Mouse (Mus musculus): ENCODE measurements around the gene Stim2. TPM values are rescaled to one million over a fixed set of nuclear protein-coding genes. Genes with fewer than 3 reads are reported as not detected.
A peak's percentile ranks its signal among the peaks of the same experiment; 100 is the strongest.

The Stim2 gene
- polyA plus RNA-seq, 1 experiment from 2014 or later, result 14.0 TPM

- Histone ChIP-seq H3K27me3 (ENCODE audit: control insufficient read depth, insufficient read depth, low read length) (no peaks in the 10 kb centered on the region), H3K9me3 (ENCODE audit: control insufficient read depth, low read length) (no peaks in the 10 kb centered on the region), H3K9ac (ENCODE audit: low read length) (no peak overlapping the region), H3K4me2 (replicated peaks; ENCODE audit: low read depth) (no peak overlapping the region), H3K36me3 (ENCODE audit: control insufficient read depth, insufficient read depth, low read length) (no peaks in the 10 kb centered on the region), H3K4me3 (ENCODE audit: low read depth, low read length) (no peak overlapping the region), H3K27ac (replicated peaks) (no peak overlapping the region), H3K4me1 (replicated peaks; ENCODE audit: control insufficient read depth, insufficient read depth) (no peaks in the 10 kb centered on the region)
- ATAC-seq (ENCODE audit: low FRiP score, low TSS enrichment), result no peak
- no peak for DNase-seq (ENCODE audit: low spot score)
- TF ChIP-seq CTCF (IDR thresholded peaks at IDR 0.05; ENCODE audit: low read depth) (no peak), EP300 (optimal IDR thresholded peaks at IDR 0.05) (no peak)
- WGBS, result 62% methylated on average over 6 of the region's 6 CpGs
Observed at GRCm38 (mm10) chr5:53996822-53997221, 1.5 kb upstream of the Stim2 start.

DNA sequence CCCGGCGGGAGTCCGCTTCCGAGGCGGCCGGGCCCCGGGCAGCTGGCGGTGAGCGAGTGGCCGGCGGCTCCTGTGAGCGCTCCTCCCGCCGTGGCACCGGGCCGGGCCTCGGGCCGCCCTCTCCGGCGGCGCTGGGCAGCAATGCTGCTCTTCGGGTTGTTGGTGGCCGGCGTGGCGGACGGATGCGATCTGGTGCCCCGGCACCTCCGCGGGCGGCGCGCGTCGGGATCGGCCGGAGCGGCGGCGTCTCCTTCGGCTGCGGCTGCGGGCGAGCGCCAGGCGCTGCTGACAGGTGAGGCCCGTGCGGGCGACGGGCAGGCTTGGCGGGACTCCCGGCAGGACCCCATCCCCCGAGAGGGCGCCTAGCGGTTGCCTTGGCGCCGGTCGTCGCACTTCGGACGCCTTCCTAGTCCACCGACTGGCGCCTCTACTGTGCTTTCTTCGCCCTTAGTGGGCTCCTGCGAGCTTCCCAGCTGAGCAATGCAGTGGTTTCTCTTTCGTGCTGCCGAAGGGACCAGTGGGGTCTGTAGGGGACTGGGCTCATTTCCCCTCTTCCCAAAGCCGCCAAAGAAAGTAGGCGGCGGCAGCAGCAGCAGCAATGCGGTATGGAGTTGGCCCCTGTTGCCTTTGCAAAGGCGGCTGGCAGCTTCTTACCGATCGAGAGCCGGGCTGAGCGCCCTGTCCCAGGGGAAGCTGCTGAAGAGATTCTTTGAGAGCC lies 603 bp downstream of the Stim2 start:
- H3K27ac ChIP-seq (replicated peaks), result peak overlapping the region; percentile 95
- peak overlapping the region; percentile 92 for H3K9ac ChIP-seq (ENCODE audit: low read length)
- TF ChIP-seq EP300 (optimal IDR thresholded peaks at IDR 0.05) (no peak), CTCF (IDR thresholded peaks at IDR 0.05; ENCODE audit: low read depth) (no peak)
- H3K36me3 ChIP-seq (ENCODE audit: control insufficient read depth, insufficient read depth, low read length), result no peaks in the 10 kb centered on the region
- no peaks in the 10 kb centered on the region for H3K4me1 ChIP-seq (replicated peaks; ENCODE audit: control insufficient read depth, insufficient read depth)
- peak overlapping the region; percentile 98 for H3K4me3 ChIP-seq (ENCODE audit: low read depth, low read length)
- peak; percentile 1 for ATAC-seq (ENCODE audit: low FRiP score, low TSS enrichment)
- under 1% methylated on average over 70 of the region's 76 CpGs for WGBS
- peak overlapping the region; percentile 69 for H3K4me2 ChIP-seq (replicated peaks; ENCODE audit: low read depth)
- H3K27me3 ChIP-seq (ENCODE audit: control insufficient read depth, insufficient read depth, low read length), result no peaks in the 10 kb centered on the region
- DNase-seq (ENCODE audit: low spot score), result peak; percentile 68
- H3K9me3 ChIP-seq (ENCODE audit: control insufficient read depth, low read length), result no peaks in the 10 kb centered on the region

GRCm38 (mm10) chr5:53999461-53999770 lies 1.1 kb downstream of the Stim2 start:
- H3K4me2 ChIP-seq (replicated peaks; ENCODE audit: low read depth), result peak overlapping the region; percentile 69
- DNase-seq (ENCODE audit: low spot score) (no peak), ATAC-seq (ENCODE audit: low FRiP score, low TSS enrichment) (no peak)
- no peak for TF ChIP-seq EP300 (optimal IDR thresholded peaks at IDR 0.05)
- peak; percentile 30; the same call in 1 of the 2 replicates for TF ChIP-seq CTCF (IDR thresholded peaks at IDR 0.05; ENCODE audit: low read depth)
- H3K9me3 ChIP-seq (ENCODE audit: control insufficient read depth, low read length), result no peaks in the 10 kb centered on the region
- H3K4me1 ChIP-seq (replicated peaks; ENCODE audit: control insufficient read depth, insufficient read depth), result no peaks in the 10 kb centered on the region
- peak overlapping the region; percentile 95 for H3K27ac ChIP-seq (replicated peaks)
- peak overlapping the region; percentile 92 for H3K9ac ChIP-seq (ENCODE audit: low read length)
- no peaks in the 10 kb centered on the region for H3K27me3 ChIP-seq (ENCODE audit: control insufficient read depth, insufficient read depth, low read length)
- H3K4me3 ChIP-seq (ENCODE audit: low read depth, low read length), result peak overlapping the region; percentile 98
- no peaks in the 10 kb centered on the region for H3K36me3 ChIP-seq (ENCODE audit: control insufficient read depth, insufficient read depth, low read length)
- under 1% methylated on average over 6 of the region's 6 CpGs for WGBS

- Histone ChIP-seq H3K9ac (ENCODE audit: low read length) (peak overlapping the region; percentile 92), H3K9me3 (ENCODE audit: control insufficient read depth, low read length) (no peaks in the 10 kb centered on the region), H3K36me3 (ENCODE audit: control insufficient read depth, insufficient read depth, low read length) (no peaks in the 10 kb centered on the region), H3K27ac (replicated peaks) (peak overlapping the region; percentile 95; the same call in 1 of the 2 replicates), H3K27me3 (ENCODE audit: control insufficient read depth, insufficient read depth, low read length) (no peaks in the 10 kb centered on the region), H3K4me3 (ENCODE audit: low read depth, low read length) (peak overlapping the region; percentile 98), H3K4me1 (replicated peaks; ENCODE audit: control insufficient read depth, insufficient read depth) (no peaks in the 10 kb centered on the region), H3K4me2 (replicated peaks; ENCODE audit: low read depth) (peak overlapping the region; percentile 69)
- WGBS, result 1% methylated on average over 2 of the region's 2 CpGs
- no peak for ATAC-seq (ENCODE audit: low FRiP score, low TSS enrichment)
- DNase-seq (ENCODE audit: low spot score), result no peak
- TF ChIP-seq EP300 (optimal IDR thresholded peaks at IDR 0.05), result no peak
- TF ChIP-seq CTCF (IDR thresholded peaks at IDR 0.05; ENCODE audit: low read depth), result no peak
Observed at GRCm38 (mm10) chr5:53999831-54000230, 1.5 kb downstream of the Stim2 start.

- no peak for TF ChIP-seq CTCF (IDR thresholded peaks at IDR 0.05; ENCODE audit: low read depth)
- no peak for TF ChIP-seq EP300 (optimal IDR thresholded peaks at IDR 0.05)
- Histone ChIP-seq H3K4me2 (replicated peaks; ENCODE audit: low read depth) (no peak overlapping the region), H3K4me1 (replicated peaks; ENCODE audit: control insufficient read depth, insufficient read depth) (no peaks in the 10 kb centered on the region), H3K36me3 (ENCODE audit: control insufficient read depth, insufficient read depth, low read length) (no peaks in the 10 kb centered on the region), H3K9me3 (ENCODE audit: control insufficient read depth, low read length) (no peaks in the 10 kb centered on the region), H3K4me3 (ENCODE audit: low read depth, low read length) (no peak overlapping the region), H3K9ac (ENCODE audit: low read length) (no peak overlapping the region), H3K27ac (replicated peaks) (no peak overlapping the region), H3K27me3 (ENCODE audit: control insufficient read depth, insufficient read depth, low read length) (no peaks in the 10 kb centered on the region)
- DNase-seq (ENCODE audit: low spot score) (no peak), ATAC-seq (ENCODE audit: low FRiP score, low TSS enrichment) (no peak)
- WGBS, result 43% methylated on average over 5 of the region's 5 CpGs
Observed at GRCm38 (mm10) chr5:54001021-54001420, 2.7 kb downstream of the Stim2 start.

DNA sequence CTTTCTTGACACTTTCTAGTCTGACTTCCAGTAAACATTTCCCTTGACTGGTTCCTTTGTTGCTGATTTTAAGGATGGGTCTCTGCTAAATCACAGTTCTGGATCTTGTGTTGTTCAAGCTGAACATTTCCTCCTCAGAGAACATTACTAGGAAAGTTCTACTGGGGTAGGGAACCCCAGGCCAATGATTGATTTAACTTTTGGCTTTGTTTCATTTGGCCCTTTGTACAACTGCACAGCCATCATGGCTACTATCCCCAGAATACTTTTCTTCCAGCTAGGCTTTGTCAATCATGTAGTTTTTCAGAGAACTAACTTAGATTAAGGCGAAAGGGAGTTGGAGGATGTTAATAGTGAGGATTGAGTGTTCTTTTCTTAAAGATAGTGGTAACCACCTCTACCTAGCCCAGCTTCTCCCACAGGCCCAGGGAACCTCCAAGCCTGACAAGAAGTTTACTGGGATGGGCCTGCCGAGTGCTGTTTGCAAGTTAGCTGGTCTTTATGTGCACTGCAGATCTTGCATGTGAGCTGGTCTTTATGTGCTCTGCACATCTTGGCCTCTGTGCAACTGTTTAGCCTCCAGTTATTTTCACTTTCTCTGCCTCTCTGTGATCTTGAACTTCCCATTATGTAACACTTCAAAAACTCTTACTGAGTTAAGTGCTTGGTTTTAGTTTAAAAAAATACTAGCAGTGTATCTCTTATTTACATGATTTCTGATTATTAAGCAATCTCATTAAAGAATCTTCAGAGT lies 7.0 kb downstream of the Stim2 start:
- 72% methylated on average over 2 of the region's 2 CpGs for whole genome bisulfite sequencing
- no peaks in the 10 kb centered on the region for H3K36me3 ChIP-seq (ENCODE audit: control insufficient read depth, insufficient read depth, low read length)

More for the DNA sequence above, 7.0 kb downstream of the Stim2 start:
- DNase-seq (ENCODE audit: low spot score) (no peak), ATAC-seq (ENCODE audit: low FRiP score, low TSS enrichment) (no peak)
- no peak for TF ChIP-seq CTCF (IDR thresholded peaks at IDR 0.05; ENCODE audit: low read depth)
- no peak for TF ChIP-seq EP300 (optimal IDR thresholded peaks at IDR 0.05)
- no peaks in the 10 kb centered on the region for H3K4me1 ChIP-seq (replicated peaks; ENCODE audit: control insufficient read depth, insufficient read depth)
- H3K27me3 ChIP-seq (ENCODE audit: control insufficient read depth, insufficient read depth, low read length), result no peaks in the 10 kb centered on the region
- no peak overlapping the region for H3K9ac ChIP-seq (ENCODE audit: low read length)
- no peak overlapping the region for H3K4me3 ChIP-seq (ENCODE audit: low read depth, low read length)
- no peak overlapping the region for H3K4me2 ChIP-seq (replicated peaks; ENCODE audit: low read depth)
- H3K9me3 ChIP-seq (ENCODE audit: control insufficient read depth, low read length), result no peaks in the 10 kb centered on the region
- H3K27ac ChIP-seq (replicated peaks), result no peak overlapping the region

Measured in stomach, postnatal 0 days (tissue).